Mouse (Mus musculus): Measurements from ENCODE around the gene Ercc1. TPM values are rescaled to one million over a fixed set of nuclear protein-coding genes. Genes with fewer than 3 reads are reported as not detected.
A peak's percentile ranks its signal among the peaks of the same experiment; 100 is the strongest.

Ercc1 gene
- total and polyA plus RNA-seq, 3 experiments: 22.2 to 37.5 TPM; not detected in 1

GRCm38 (mm10) chr7:19360944-19361343, 16.4 kb downstream of the Ercc1 start:
- Histone ChIP-seq H3K9ac (ENCODE audit: control insufficient read depth, low read depth, low read length, poor library complexity, severe bottlenecking) (peak overlapping the region; percentile 75), H3K27me3 (ENCODE audit: control insufficient read depth in 1 of 2, insufficient read depth in 2 of 2, low read length in 2 of 2) (no peaks in the 10 kb centered on the region), H3K27ac (ENCODE audit: control insufficient read depth, low read depth, low read length) (no peak overlapping the region), H3K79me2 (ENCODE audit: control insufficient read depth, insufficient read depth, low read length, poor library complexity) (peaks cover 10% of the 10 kb centered on the region), H3K36me3 (ENCODE audit: control insufficient read depth in 1 of 2, insufficient read depth in 2 of 2, low read length in 2 of 2) (0 out of 4 replicates have a peak, but pooled peaks cover 0 to 2% of the 10 kb centered on the region in 2 experiments), H3K4me3 (ENCODE audit: control insufficient read depth in 1 of 2, insufficient read depth in 1 of 2, low read depth in 2 of 2, low read length in 2 of 2) (peak overlapping the region; percentile 58 to 66), H3K4me1 (ENCODE audit: control insufficient read depth in 1 of 2, insufficient read depth in 2 of 2, low read length in 2 of 2) (peaks cover 0 to 13% of the 10 kb centered on the region in 2 experiments; a peak in 2 of 4 replicates), H3K9me3 (replicated peaks; ENCODE audit: insufficient read depth, low read length) (no peaks in the 10 kb centered on the region)
- DNase-seq (ENCODE audit: low read depth, low spot score): peak; percentile 96
- TF ChIP-seq ZC3H11A (IDR thresholded peaks at IDR 0.05; ENCODE audit: low read depth, low read length) (no peak), CHD1 (IDR thresholded peaks at IDR 0.05; ENCODE audit: low read depth, low read length) (no peak), MXI1 (IDR thresholded peaks at IDR 0.05; ENCODE audit: low read depth, low read length) (peak; percentile 75; the same call in 1 of the 2 replicates), JUND (IDR thresholded peaks at IDR 0.05; ENCODE audit: low read depth, low read length) (no peak), POLR2AphosphoS5 (IDR thresholded peaks at IDR 0.05; ENCODE audit: borderline replicate concordance, low read depth, low read length) (no peak), SMC3 (IDR thresholded peaks at IDR 0.05; ENCODE audit: low read depth, low read length) (no peak), MYB (IDR thresholded peaks at IDR 0.05; ENCODE audit: low read depth, low read length) (no peak), ELF1 (IDR thresholded peaks at IDR 0.05; ENCODE audit: low read depth, low read length) (0 out of 2 replicates have a peak, but pooled peaks have one; percentile 36), SIN3A (IDR thresholded peaks at IDR 0.05; ENCODE audit: low read length) (peak; percentile 56), TAL1 (IDR thresholded peaks at IDR 0.05; ENCODE audit: low read length) (no peak), POLR2AphosphoS2 (IDR thresholded peaks at IDR 0.05; ENCODE audit: low read length) (no peak), TBP (IDR thresholded peaks at IDR 0.05; ENCODE audit: low read depth, low read length) (no peak), KAT2A (conservative IDR thresholded peaks at IDR 0.05; ENCODE audit: low read depth, low read length) (peak; percentile 73; the same call in 1 of the 2 replicates), NRF1 (IDR thresholded peaks at IDR 0.05; ENCODE audit: insufficient read depth, low read depth, low read length, poor library complexity, severe bottlenecking) (0 out of 2 replicates have a peak, but pooled peaks have one; percentile 19), CTCF (IDR thresholded peaks at IDR 0.05 in 2 of 3, conservative IDR thresholded peaks at IDR 0.05 in 1 of 3; ENCODE audit: control insufficient read depth in 1 of 3, insufficient read depth in 1 of 3, low read depth in 2 of 3, low read length in 3 of 3, poor library complexity in 1 of 3, severe bottlenecking in 1 of 3) (no peak), HCFC1 (IDR thresholded peaks at IDR 0.05; ENCODE audit: low read depth, low read length) (peak; percentile 93), RCOR1 (IDR thresholded peaks at IDR 0.05; ENCODE audit: low read depth, low read length) (no peak), MAZ (IDR thresholded peaks at IDR 0.05; ENCODE audit: low read depth, low read length) (peak; percentile 90), USF1 (IDR thresholded peaks at IDR 0.05; ENCODE audit: low read depth, low read length) (no peak), UBTF (IDR thresholded peaks at IDR 0.05; ENCODE audit: borderline replicate concordance, insufficient read depth, low read depth, low read length) (no peak), MEF2A (IDR thresholded peaks at IDR 0.05; ENCODE audit: extremely low read depth, insufficient replicate concordance, low read depth, low read length, poor library complexity, severe bottlenecking) (no peak)
